Mouse (Mus musculus) cerebellum, postnatal 4 days (tissue): ENCODE data around the gene Asnsd1.
"Not testable (repeated sequence)": the region's sequence is repeated elsewhere in the genome, so short reads cannot be mapped to it uniquely, and the experiment has no call there.

ENCODE experiments used
- DNase-seq, 2 experiments: peaks; one replicate each; pipeline ENCODE4 v3.0.0; 2022; ENCODE audit warnings: low spot score in 2 of 2, mixed read lengths in 1 of 2

Asnsd1 gene

DNA sequence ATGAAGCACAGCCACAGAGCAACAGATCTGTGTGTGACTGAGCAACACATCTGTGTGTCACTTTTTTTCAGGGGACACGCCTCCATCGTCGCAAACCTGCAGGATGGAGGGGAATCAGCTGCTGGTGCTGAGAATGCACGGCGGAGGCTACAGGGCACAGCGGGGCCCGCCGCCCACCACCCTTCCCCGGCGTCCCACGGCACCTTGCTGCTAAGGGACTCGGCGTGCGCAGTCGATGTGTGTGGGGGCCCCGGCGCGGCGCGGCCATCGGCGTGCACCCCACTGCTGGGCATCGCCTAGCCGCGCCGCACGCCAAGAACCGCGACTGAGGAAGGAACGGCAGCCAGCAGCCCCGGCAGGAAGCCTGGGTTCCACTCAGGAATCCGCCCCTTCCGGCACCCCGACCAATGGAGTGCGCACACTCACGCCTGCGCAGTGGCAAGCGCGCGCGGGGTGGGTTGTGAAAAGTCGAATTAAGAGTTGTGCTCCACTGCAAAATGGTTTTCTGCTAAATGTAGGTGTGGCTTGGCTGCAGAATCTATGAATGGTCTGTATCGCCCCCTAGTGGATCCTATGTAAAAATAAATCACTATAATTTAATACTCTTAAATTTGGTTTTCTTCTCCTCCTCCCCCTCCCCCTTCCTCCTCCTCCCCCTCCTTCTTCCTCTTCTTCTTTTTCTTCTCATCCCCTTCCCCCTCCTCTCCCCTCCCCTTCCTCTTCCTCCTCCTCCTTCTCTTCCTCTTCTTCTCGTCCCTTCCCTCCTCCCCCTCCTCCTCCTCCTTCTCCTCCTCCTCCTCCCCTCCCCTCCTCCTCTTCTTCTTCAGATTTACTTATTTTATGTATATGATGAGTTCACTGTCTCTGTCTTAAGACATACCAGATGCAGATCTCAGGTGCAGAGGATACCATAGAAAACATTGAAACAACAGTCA, at the start of gene Asnsd1, which contains the start of the genes Asdurf and Gm28551:
Gene Asnsd1 (minus strand): TSS at position 426 of the 935 bp plus-strand sequence.
Gene Asdurf (minus strand): TSS at position 293 of the 935 bp plus-strand sequence.
Gene Gm28551 (minus strand): TSS at position 341 of the 935 bp plus-strand sequence.
- DNase-seq, result peak; percentile 93 to 97

DNA sequence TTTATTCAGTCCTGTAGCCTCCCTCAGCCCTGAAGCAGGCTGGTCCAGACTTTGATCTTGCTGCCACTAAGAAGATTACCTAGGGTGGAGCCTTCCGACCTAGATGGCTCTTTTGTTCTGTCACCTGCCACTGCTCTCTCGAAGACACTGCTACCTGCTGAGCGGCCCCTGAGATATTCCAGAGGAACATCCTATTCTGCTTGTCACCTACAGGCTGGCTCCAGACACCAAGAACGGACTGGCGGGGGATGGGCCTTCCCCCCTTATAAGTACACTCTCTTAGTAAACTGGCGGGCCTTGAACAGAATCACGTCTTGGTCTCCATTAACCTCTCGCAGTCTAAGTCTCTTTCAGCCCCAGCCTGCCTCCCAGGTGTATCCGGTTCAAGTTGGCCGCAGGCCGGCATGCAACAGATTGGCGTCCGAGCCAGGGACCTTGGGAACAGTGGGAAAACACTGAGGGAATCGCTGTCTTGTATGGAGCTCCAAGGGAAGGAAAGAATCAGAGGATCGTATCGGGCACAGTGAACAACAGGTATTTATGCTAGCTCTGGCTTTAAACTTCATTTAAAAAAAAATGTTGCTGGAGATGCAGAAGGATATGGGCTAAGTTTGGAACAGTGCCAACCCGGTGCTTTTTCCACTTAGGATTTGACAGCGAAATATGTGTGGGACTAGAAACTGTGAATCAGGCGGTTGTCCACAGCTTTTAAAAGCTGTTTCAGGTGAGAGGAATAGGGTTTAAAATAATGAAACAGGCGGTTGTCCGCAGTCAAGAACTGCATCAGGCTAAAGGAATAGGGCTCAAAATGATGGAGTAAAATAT, 41.6 kb upstream of the Asnsd1 start:
- peak in 1 of 2 experiments; percentile 3 for DNase-seq

DNA sequence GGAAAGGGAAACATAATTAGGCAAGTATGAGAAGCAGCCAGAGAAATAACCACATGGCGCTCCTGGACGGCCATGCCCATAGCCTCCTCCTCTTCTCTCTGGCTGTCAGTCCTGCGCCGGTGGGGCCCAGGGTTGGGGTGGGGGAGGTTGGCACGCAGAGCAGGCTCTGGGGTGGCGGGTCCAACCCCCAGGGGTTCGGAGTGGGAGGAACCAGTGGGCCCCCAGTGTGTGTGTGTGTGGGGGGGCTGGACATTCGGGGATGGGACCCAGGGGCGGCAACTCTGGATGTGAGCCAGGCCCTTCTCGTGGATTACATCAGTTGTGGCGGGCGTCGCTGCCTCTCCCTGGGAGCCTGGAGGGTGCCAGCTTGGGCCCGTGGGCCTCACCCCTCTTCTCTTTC, 36.2 kb upstream of the Asnsd1 start:
- no peak for DNase-seq

DNA sequence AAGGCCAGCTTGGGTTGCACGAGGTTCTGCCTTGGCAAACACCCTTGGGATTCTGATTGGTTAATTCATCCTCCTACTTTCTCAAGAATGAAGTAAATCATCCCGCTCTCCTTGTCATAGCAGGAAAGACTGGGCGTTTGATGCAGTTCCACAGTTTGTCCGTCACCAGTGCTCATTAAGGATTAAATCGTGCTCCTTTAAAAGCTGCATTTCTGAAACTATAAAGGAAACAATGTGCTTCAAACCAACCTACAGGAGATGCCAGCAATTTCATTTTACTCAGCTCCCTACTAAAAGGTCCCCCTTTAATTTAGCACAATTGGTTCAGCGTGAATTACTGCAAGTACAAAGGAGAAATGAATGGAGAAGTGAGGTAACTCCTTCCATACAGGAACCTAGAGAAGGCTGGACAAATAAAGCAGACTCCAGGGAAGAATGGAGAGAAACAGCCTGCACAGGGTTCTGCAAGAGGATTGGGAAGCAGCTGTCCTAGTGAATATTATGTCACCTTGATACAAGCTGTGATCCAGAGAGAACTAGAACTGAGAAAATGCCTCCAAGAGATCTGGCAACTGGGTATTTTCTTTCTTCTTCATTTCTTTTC, 31.6 kb upstream of the Asnsd1 start:
- DNase-seq, result no peak

DNA sequence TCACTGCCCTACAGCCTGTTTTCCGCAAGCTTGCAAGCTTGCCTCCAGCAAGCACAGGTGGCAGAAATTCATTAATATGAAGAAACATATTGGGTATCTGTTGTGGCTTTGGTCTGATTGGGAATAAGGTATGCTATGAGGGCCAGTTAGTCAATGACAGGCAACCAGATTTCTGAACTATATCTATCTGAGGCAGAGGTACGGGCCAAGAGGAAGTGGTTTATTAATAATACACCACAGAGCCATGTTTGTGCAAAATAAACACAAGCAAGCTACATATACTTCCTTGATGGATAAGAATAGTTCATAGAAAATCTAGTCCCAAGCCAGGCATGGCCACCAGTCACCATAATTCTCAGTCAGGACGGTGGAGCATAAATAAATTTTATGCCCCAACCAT, 25.2 kb upstream of the Asnsd1 start:
- no peak for DNase-seq

DNA sequence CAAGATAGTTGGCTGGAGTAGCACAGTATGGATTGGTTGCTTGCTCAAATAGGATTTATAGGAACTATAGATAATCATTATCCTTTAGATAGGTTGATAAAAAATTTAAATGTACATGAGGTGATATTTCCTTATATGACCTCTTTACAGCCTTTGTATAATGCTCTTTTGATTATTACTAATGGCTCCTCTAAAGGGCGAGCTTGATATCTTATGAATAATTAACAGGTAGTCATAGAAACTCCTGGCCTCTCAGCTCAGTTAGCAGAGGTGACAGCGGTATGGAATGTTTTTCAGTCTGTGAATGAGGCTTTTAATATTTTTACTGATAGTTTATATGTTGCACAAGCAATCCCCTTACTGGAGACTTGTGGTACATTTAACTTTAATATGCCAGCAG, 23.4 kb upstream of the Asnsd1 start:
- DNase-seq, result not testable (repeated sequence)

DNA sequence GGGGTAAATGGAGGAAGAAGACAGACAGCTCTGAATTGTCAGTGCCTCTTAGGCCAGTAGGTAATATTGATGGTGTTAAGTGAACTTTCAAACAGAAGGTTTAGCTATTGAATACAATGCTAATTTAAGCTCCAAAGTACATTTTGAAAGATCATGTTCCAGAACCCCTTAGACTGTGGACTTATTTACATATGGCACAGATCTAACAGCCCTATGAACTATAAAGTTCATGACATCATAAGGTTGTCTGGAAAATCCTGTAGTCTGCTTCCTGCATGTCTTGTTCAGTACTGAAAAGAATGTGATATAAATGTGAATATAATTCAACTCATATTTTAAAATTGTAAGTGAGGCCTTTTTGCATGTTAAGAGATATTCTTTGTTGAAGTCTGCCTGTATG, 6.4 kb upstream of the Asnsd1 start:
- no peak for DNase-seq

DNA sequence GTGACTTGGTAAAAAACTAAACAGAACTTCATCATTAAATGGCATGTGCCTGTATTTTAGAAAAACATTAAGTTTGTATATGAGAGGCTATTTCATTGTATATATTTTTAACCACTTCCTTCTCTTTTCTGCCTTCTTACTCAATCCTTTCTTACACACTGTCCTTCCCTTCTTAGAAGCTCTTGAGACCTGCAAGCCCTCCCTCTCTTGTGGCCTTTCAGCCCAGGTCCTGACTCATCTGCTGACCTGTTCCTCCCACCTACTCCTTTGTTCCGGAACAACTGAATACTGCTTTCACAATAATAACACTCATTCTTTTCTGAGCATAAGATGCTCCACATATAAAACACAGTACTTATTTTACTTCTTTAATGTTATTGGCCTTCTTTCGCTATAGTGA, 11.5 kb downstream of the Asnsd1 start:
- DNase-seq, result no peak

DNA sequence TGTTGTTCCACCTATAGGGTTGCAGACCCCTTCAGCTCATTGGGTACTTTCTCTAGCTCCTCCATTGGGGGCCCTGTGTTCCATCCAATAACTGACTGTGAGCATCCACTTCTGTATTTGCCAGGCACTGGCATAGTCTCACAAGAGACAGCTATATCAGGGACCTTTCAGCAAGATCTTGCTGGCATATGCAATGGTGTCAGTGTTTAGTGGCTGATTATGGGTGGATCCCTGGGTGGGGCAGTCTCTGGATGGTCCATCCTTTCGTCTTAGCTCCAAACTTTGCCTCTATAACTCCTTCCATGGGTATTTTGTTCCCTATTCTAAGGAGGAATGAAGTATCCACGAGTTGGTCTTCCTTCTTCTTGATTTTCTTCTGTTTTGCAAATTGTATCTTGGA, 15.1 kb downstream of the Asnsd1 start:
- not testable (repeated sequence) for DNase-seq

DNA sequence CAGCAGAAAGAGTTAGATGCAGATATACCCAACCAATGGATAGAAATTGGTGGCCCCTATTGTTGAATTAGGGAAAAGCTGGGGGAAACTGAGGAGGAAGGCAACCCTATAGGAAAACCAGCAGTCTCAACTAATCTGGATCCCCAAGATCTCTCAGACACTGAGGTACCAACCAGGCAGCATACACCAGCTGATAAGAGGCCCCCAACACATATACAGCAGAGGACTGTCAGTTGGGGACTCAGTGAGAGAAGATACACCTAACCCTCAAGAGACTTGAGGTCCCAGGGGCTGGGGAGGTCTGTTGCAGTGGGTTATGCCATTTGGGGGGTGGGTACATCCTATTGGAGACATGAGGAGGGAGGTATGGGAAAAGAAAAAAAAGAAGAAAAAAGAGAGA, 17.1 kb downstream of the Asnsd1 start:
- no peak for DNase-seq

DNA sequence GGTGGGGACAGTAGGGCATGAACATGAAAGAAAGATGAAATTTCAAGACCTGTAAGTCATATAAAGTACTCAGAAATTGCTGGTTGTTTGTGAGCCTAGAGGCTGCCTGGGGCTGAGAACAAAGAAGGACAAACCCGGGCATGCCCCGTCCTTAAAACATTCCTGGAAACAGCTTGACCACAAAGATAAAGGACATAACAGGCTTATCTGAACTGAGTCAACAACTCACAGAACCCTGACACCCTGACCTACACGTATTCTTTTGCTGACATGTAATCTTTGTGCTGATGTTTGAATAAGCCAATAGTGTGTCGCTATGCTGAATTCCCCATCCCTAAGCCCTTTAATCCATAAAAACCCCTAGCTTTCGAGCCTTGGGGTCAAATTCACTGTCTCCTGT, 19.0 kb downstream of the Asnsd1 start:
- not testable (repeated sequence) for DNase-seq

DNA sequence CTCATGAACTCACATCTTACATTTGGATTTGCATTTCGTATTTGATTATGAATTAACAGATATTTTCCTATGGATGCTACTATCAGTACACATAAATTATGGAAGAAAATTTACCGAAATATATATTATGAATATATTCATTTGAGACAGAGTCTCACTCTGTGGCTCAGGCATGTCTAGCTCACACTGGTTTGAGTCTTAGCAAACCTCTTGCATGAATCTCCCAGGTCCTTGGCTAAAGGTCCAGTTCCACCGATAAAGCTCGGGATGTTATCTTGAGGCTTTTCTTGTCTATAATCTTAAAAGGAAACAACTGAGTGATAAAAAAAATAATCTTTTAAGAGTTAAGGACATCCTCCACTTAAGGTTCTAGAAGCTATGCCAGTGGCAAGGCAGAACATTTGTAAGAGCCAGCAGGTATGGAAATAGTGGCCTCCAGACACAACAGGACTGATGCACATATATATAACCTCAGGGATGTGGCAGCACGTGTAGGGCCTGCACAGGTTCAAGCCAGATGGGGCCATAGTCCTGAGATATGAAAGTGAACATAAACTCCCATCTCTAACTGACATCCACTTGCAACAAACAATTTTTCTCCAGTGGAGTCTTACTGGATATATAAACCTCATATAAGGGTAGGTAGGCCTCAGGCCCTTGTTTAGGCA, 27.6 kb downstream of the Asnsd1 start:
- no peak for DNase-seq

DNA sequence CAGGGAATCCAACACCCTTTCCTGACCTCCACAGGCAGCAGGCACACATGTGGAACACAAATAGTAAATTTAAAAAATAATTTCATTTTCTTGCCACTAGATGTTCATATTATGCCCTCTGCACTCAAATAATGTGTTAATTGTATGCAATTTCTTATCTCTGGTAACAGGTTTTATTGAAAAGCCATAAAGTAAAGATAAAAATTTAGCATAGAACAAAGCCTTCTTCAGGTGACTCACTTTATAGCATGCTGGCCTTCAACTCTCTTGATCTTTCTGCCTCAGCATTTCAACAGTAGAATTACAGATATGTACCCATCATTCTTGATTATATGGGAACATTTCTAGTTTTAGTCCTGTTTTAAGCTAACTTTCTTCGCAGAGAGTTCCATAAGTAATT, 28.3 kb downstream of the Asnsd1 start:
- no peak for DNase-seq

DNA sequence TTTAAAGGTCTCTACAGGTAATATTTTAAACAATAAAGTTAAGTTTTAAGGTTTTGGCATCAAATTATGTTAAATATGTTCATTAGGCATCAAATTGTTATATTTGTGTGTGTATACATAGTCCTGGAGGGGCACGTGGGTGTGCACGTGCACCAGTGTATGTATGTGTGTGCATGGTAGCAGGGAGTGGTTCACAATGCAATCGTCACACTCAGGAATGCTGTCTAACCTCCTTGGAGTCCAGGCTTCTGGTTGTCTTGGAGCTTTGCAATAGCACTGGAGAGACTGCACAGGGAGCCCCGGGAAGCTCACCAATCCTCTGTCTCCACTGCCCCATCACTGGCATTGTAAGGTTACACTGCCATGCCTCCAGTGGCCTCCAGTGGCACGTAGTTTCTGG, 29.3 kb downstream of the Asnsd1 start:
- no peak for DNase-seq

DNA sequence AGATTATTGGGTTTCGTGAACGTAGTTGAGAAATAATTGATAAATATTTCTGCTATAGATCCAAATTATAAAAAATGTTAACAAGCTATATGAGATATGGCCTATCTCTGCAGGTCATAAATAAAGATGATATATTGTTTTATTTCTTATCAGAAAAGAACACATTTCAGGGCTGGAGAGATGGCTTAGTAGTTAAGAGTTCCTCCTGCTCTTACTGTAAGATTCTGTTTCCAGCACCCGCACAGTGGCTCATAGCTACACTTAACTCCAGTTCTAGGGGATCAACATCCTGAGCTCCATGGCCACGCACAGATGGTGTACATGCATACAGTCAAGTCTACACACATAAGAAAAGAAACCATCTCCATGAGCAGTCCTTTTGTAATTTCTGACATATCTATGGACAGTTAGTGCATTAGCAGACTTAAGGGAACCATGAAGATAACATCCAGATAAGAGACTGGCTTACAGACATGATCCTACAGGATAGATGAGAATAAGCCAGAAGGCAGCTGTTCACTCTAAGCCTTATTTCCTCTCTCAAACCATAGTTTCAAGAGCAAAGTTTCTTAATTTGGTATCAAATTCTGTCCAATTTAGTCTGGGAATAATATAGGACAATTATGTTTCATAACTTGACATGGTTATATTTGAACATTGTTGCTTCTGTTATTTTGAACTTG, 30.7 kb downstream of the Asnsd1 start:
- no peak for DNase-seq

DNA sequence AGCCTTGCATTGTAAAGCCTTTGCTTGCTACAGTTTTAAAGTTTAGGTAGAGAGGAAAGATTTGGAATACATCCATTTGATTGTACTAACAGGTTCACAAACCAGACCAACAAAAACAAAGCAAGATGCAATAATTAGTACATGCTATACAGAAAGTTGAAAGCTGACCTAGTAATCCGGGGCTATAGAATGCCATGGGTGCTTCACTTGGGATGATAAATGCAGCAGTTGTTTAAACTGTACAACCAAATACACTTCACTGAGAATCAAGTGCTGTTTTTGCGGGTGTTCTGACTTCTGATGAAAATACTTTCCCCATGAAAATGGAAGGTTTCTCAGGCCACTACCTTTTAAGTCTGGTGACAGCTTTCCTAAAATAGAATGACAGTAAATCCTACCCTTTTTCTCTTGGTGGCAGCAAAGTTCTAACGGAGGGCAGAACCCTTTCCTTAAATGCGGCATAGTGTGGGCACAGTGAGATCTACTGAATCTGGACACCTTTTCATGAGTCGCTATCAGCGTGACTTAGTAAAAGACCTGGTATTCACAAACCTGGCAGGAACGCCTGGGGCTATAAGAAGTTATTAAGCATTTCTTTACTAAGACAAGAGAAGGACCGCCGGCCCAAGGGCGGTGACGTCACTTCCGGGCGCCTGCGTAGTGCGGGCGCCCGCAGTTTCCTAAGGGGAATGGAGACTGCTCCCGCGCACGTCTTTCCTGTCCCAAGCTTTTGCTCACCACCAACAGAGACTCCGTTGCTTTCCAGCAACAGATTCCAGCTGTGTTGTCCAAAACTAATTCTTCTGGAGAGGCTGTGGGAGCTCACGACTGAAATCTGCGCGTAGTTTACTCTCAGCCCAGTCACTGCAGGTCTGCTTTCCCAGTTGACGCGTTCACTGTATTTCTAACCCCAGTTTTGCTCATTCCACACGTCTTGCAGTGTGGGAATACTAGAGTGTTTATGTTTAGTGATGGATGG, 39.3 kb downstream of the Asnsd1 start, which contains the start of gene Osgepl1:
Gene Osgepl1 (plus strand): TSS at position 636 of the 979 bp plus-strand sequence.
- DNase-seq, result peak; percentile 51 to 82

DNA sequence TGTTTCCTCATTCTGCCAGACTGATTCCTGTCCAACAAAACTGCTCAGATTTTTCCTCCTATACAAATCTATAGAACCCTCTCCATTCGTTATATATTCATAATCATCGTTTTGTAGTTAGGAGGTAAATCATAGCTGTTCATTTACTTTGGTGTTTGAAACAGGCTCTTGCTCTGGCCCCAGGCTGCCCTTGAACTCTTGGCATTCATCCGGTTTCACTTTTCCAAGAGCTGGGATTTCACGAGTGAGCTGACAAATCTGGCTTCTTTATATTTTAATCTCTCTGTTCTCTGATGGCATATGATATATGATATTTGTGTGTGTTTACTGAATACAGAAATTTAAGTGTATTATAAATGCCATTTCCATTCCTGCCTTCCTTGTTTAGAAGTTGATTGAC, 52.0 kb downstream of the Asnsd1 start:
- DNase-seq, result no peak

DNA sequence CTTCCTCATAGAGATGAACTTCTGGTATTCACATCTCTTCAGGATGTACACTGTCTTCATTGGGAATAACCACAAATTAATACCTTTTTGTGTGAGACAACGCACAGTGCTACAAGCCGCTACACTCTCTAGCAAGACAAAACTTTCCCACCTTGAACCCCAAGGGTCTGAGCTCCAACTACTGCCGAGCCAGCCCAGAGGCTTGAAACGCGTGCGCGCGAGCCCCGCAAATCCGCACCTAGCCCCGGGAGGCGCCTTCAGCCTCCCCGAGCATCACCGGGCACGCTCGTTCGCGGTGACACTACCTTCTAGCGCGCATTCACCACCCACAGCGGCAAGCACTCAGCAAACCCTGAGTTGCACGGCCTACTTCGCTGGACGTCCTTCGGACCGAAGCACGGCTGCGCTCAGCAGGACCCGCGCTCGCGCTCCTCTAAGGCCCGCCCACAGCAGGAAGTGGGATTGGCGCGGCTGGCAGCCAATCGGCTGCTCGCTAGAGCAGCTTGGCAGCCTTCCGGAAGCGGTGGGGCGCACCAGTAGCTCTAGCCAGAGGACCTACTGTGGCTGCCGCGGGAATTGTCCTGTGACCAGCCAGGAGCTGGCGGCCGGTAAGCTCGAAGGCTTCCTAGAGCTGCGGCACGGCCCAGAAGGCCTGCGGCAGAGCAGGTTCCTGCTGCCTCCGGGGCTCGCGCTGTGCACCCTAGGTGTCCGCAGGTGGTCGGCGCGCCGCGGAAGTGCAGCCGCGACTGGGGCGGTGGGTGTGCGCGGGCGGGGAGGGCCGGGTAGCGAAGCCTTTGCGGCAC, 55.8 kb downstream of the Asnsd1 start, which contains the start of the genes Pms1, Ormdl1 and Gm28778:
Gene Pms1 (minus strand): TSS at position 438 of the 803 bp plus-strand sequence.
Gene Ormdl1 (plus strand): TSS at position 515 of the 803 bp plus-strand sequence.
Gene Gm28778 (plus strand): TSS at position 531 of the 803 bp plus-strand sequence.
- DNase-seq, result peak; percentile 86 to 96
